Mouse (Mus musculus): ENCODE data around the gene Enox1. TPM values are rescaled to one million over a fixed set of nuclear protein-coding genes. Genes with fewer than 3 reads are reported as not detected.
"Not testable (repeated sequence)": the region's sequence is repeated elsewhere in the genome, so short reads cannot be mapped to it uniquely, and the experiment has no call there.

The Enox1 gene
- total RNA-seq, 1 experiment from 2014 or later: 6.7 TPM

GRCm38 (mm10) chr14:77518017-77518416 is 361.5 kb downstream of the Enox1 start:
- DNase-seq: no peak

GRCm38 (mm10) chr14:77518941-77519695 is 362.6 kb downstream of the Enox1 start:
- no peak for DNase-seq

GRCm38 (mm10) chr14:77519701-77520100 is 363.1 kb downstream of the Enox1 start:
- no peak for DNase-seq

GRCm38 (mm10) chr14:77524303-77524702 is 367.7 kb downstream of the Enox1 start:
- no peak for DNase-seq

GRCm38 (mm10) chr14:77526262-77526661 is 369.7 kb downstream of the Enox1 start:
- no peak for DNase-seq

GRCm38 (mm10) chr14:77529201-77529600 is 372.6 kb downstream of the Enox1 start:
- DNase-seq: no peak

- no peak for DNase-seq
Measured at GRCm38 (mm10) chr14:77529621-77530020, 373.1 kb downstream of the Enox1 start.

- DNase-seq: no peak
Measured at GRCm38 (mm10) chr14:77533638-77534037, 377.1 kb downstream of the Enox1 start.

- DNase-seq: no peak
Measured at GRCm38 (mm10) chr14:77534120-77534519, 377.6 kb downstream of the Enox1 start.

GRCm38 (mm10) chr14:77536592-77536991 is 380.0 kb downstream of the Enox1 start:
- DNase-seq: no peak

- DNase-seq: not testable (repeated sequence)
Measured at GRCm38 (mm10) chr14:77539563-77539962, 383.0 kb downstream of the Enox1 start.

GRCm38 (mm10) chr14:77541925-77542324 is 385.4 kb downstream of the Enox1 start:
- DNase-seq: no peak

GRCm38 (mm10) chr14:77546531-77547274 is 390.1 kb downstream of the Enox1 start:
- DNase-seq: no peak

GRCm38 (mm10) chr14:77547351-77547750 is 390.8 kb downstream of the Enox1 start:
- DNase-seq: no peak

- DNase-seq: no peak
Measured at GRCm38 (mm10) chr14:77548963-77549362, 392.4 kb downstream of the Enox1 start.

GRCm38 (mm10) chr14:77557446-77558070 is 401.0 kb downstream of the Enox1 start:
- DNase-seq: no peak

- no peak for DNase-seq
Measured at GRCm38 (mm10) chr14:77558910-77559309, 402.3 kb downstream of the Enox1 start.

- DNase-seq: no peak
Measured at GRCm38 (mm10) chr14:77559792-77560191, 403.2 kb downstream of the Enox1 start.

- no peak for DNase-seq
Measured at GRCm38 (mm10) chr14:77561808-77562583, 405.4 kb downstream of the Enox1 start.

GRCm38 (mm10) chr14:77563922-77564321 is 407.4 kb downstream of the Enox1 start:
- DNase-seq: no peak

GRCm38 (mm10) chr14:77567120-77567519 is 410.6 kb downstream of the Enox1 start:
- DNase-seq: no peak

GRCm38 (mm10) chr14:77574436-77574835 is 417.9 kb downstream of the Enox1 start:
- DNase-seq: no peak

Data from adrenal gland, postnatal 14 days (tissue).